Mouse (Mus musculus) intestine, embryonic 15.5 days (tissue): ENCODE results near the gene Fam173b. TPM values are rescaled to one million over a fixed set of nuclear protein-coding genes. Genes with fewer than 3 reads are reported as not detected.

Source experiments
- ATAC-seq: fragments of 200-750 bp; cut with Nextera tagmentation; 2 replicates; pipeline ENCODE4 v1.8.0; 2017; ENCODE audit warnings: moderate TSS enrichment, moderate library complexity
- H3K27ac ChIP-seq: fragments of 300-500 bp; sonication (generic); 2 replicates; pipeline ENCODE4 v1.5.1; 2015; ENCODE audit warnings: mild to moderate bottlenecking, inconsistent platforms
- H3K27me3 ChIP-seq: fragments of 300-500 bp; sonication (generic); replicated peaks from 2 replicates; pipeline ENCODE4 v1.6.1; 2015; ENCODE audit warnings: inconsistent platforms
- H3K36me3 ChIP-seq: fragments of 300-500 bp; sonication (generic); 2 replicates; pipeline ENCODE4 v1.6.1; 2015; ENCODE audit warnings: inconsistent platforms
- H3K4me1 ChIP-seq: fragments of 300-500 bp; sonication (generic); replicated peaks from 2 replicates; pipeline ENCODE4 v1.6.1; 2015; ENCODE audit warnings: inconsistent platforms
- H3K4me2 ChIP-seq: fragments of 300-500 bp; sonication (generic); replicated peaks from 2 replicates; pipeline ENCODE4 v1.6.1; 2015; ENCODE audit warnings: mild to moderate bottlenecking, inconsistent platforms
- H3K4me3 ChIP-seq: fragments of 300-500 bp; sonication (generic); replicated peaks from 2 replicates; pipeline ENCODE4 v1.5.1; 2015; ENCODE audit warnings: inconsistent platforms
- H3K9ac ChIP-seq: fragments of 300-500 bp; sonication (generic); 2 replicates; pipeline ENCODE4 v1.6.1; 2015; ENCODE audit warnings: inconsistent platforms
- H3K9me3 ChIP-seq: fragments of 300-500 bp; sonication (generic); 2 replicates; pipeline ENCODE4 v1.6.1; 2016; ENCODE audit warnings: inconsistent platforms
- WGBS: fragments of 180-500 bp; shearing (Covaris S2); methylation state at CpG from one replicate; pipeline ENCODE4 v1.1.7; 2015; 5-methylcytosine and 5-hydroxymethylcytosine counted together
- polyA plus RNA-seq: library from polyadenylated mRNA; unstranded; fragments of >200 nt; fragmentation: Nextera tagmentation; extraction: Ambion mirVana; gene quantifications from 2 replicates; pipeline ENCODE4 v1.2.1, GENCODE M21; 2015

Fam173b gene
- polyA plus RNA-seq, 1 experiment from 2014 or later: 15.2 TPM

GRCm38 (mm10) chr15:31617261-31617660 lies 15.6 kb downstream of the Fam173b start:
- no peaks in the 10 kb centered on the region for H3K4me1 ChIP-seq
- no peaks in the 10 kb centered on the region for H3K27me3 ChIP-seq
- no peak overlapping the region for H3K27ac ChIP-seq
- H3K4me3 ChIP-seq: no peak overlapping the region
- H3K9ac ChIP-seq: no peak overlapping the region
- no peak for ATAC-seq
- WGBS: 93% methylated on average over 9 of the region's 9 CpGs
- no peaks in the 10 kb centered on the region for H3K9me3 ChIP-seq
- H3K36me3 ChIP-seq: peaks cover 6% of the 10 kb centered on the region; the same call in 1 of the 2 replicates
- H3K4me2 ChIP-seq: no peak overlapping the region

- 90% methylated on average over 8 of the region's 8 CpGs for WGBS
- no peaks in the 10 kb centered on the region for H3K27me3 ChIP-seq
- H3K4me3 ChIP-seq: no peak overlapping the region
- H3K4me2 ChIP-seq: no peak overlapping the region
- H3K9ac ChIP-seq: no peak overlapping the region
- H3K9me3 ChIP-seq: no peaks in the 10 kb centered on the region
- H3K36me3 ChIP-seq: peaks cover 6% of the 10 kb centered on the region; the same call in 1 of the 2 replicates
- no peaks in the 10 kb centered on the region for H3K4me1 ChIP-seq
- H3K27ac ChIP-seq: no peak overlapping the region
- ATAC-seq: no peak
Observed at GRCm38 (mm10) chr15:31619521-31619920, 17.9 kb downstream of the Fam173b start.

GRCm38 (mm10) chr15:31627277-31628154 lies 25.9 kb downstream of the Fam173b start:
- H3K27ac ChIP-seq: peak overlapping the region; percentile 29
- no peaks in the 10 kb centered on the region for H3K36me3 ChIP-seq
- no peaks in the 10 kb centered on the region for H3K9me3 ChIP-seq
- no peaks in the 10 kb centered on the region for H3K27me3 ChIP-seq
- peak overlapping the region; percentile 17; the same call in 1 of the 2 replicates for H3K4me2 ChIP-seq
- ATAC-seq: peak; percentile 31; the same call in 1 of the 2 replicates
- no peaks in the 10 kb centered on the region for H3K4me1 ChIP-seq
- no peak overlapping the region for H3K4me3 ChIP-seq
- 32% methylated on average over 12 of the region's 12 CpGs for WGBS
- H3K9ac ChIP-seq: no peak overlapping the region

- H3K4me1 ChIP-seq: no peaks in the 10 kb centered on the region
- H3K4me3 ChIP-seq: no peak overlapping the region
- no peak overlapping the region for H3K9ac ChIP-seq
- H3K9me3 ChIP-seq: no peaks in the 10 kb centered on the region
- no peak overlapping the region for H3K4me2 ChIP-seq
- 78% methylated on average over 10 of the region's 10 CpGs for WGBS
- H3K27me3 ChIP-seq: no peaks in the 10 kb centered on the region
- H3K36me3 ChIP-seq: no peaks in the 10 kb centered on the region
- ATAC-seq: no peak
- no peak overlapping the region for H3K27ac ChIP-seq
Observed at GRCm38 (mm10) chr15:31628180-31628579, 26.5 kb downstream of the Fam173b start.

GRCm38 (mm10) chr15:31629556-31629955 lies 27.9 kb downstream of the Fam173b start:
- Histone ChIP-seq H3K9me3 (no peaks in the 10 kb centered on the region), H3K27me3 (no peaks in the 10 kb centered on the region), H3K9ac (no peak overlapping the region), H3K36me3 (no peaks in the 10 kb centered on the region), H3K4me3 (no peak overlapping the region), H3K4me2 (no peak overlapping the region), H3K27ac (no peak overlapping the region), H3K4me1 (no peaks in the 10 kb centered on the region)
- 90% methylated on average over 3 of the region's 3 CpGs for WGBS
- no peak for ATAC-seq

GRCm38 (mm10) chr15:31631396-31631858 lies 29.8 kb downstream of the Fam173b start:
- Histone ChIP-seq H3K4me2 (no peak overlapping the region), H3K36me3 (no peaks in the 10 kb centered on the region), H3K9me3 (no peaks in the 10 kb centered on the region), H3K4me3 (no peak overlapping the region), H3K4me1 (no peaks in the 10 kb centered on the region), H3K27ac (no peak overlapping the region), H3K27me3 (no peaks in the 10 kb centered on the region), H3K9ac (no peak overlapping the region)
- WGBS: 81% methylated on average over 12 of the region's 12 CpGs
- no peak for ATAC-seq

GRCm38 (mm10) chr15:31632478-31632877 lies 30.8 kb downstream of the Fam173b start:
- no peak for ATAC-seq
- no peak overlapping the region for H3K4me2 ChIP-seq

GRCm38 (mm10) chr15:31634582-31634981 lies 32.9 kb downstream of the Fam173b start:
- H3K27me3 ChIP-seq: no peaks in the 10 kb centered on the region
- no peak for ATAC-seq
- H3K4me2 ChIP-seq: no peak overlapping the region
- no peaks in the 10 kb centered on the region for H3K9me3 ChIP-seq
- H3K36me3 ChIP-seq: no peaks in the 10 kb centered on the region
- no peak overlapping the region for H3K27ac ChIP-seq
- H3K4me3 ChIP-seq: no peak overlapping the region
- H3K9ac ChIP-seq: no peak overlapping the region
- WGBS: 71% methylated on average over 6 of the region's 6 CpGs
- no peaks in the 10 kb centered on the region for H3K4me1 ChIP-seq

More at GRCm38 (mm10) chr15:31632478-31632877, 30.8 kb downstream of the Fam173b start:
- Histone ChIP-seq H3K9ac (no peak overlapping the region), H3K27me3 (no peaks in the 10 kb centered on the region), H3K36me3 (no peaks in the 10 kb centered on the region), H3K27ac (no peak overlapping the region), H3K4me3 (no peak overlapping the region), H3K4me1 (no peaks in the 10 kb centered on the region), H3K9me3 (no peaks in the 10 kb centered on the region)
- whole genome bisulfite sequencing: 74% methylated on average over 4 of the region's 4 CpGs

- Histone ChIP-seq H3K36me3 (no peaks in the 10 kb centered on the region), H3K4me2 (no peak overlapping the region), H3K27me3 (no peaks in the 10 kb centered on the region), H3K4me3 (no peak overlapping the region), H3K9me3 (no peaks in the 10 kb centered on the region), H3K4me1 (no peaks in the 10 kb centered on the region), H3K9ac (no peak overlapping the region), H3K27ac (no peak overlapping the region)
- no peak for ATAC-seq
- 81% methylated on average over 9 of the region's 9 CpGs for WGBS
Observed at GRCm38 (mm10) chr15:31636091-31636595, 34.5 kb downstream of the Fam173b start.

- H3K4me3 ChIP-seq: no peak overlapping the region
- no peak overlapping the region for H3K27ac ChIP-seq
- H3K4me1 ChIP-seq: 0 out of 2 replicates have a peak, but pooled peaks cover 9% of the 10 kb centered on the region
- H3K27me3 ChIP-seq: no peaks in the 10 kb centered on the region
- no peak overlapping the region for H3K9ac ChIP-seq
- ATAC-seq: no peak
- H3K4me2 ChIP-seq: no peak overlapping the region
- WGBS: 71% methylated on average over 6 of the region's 6 CpGs
- H3K9me3 ChIP-seq: no peaks in the 10 kb centered on the region
- H3K36me3 ChIP-seq: no peaks in the 10 kb centered on the region
Observed at GRCm38 (mm10) chr15:31647225-31647624, 45.6 kb downstream of the Fam173b start.

GRCm38 (mm10) chr15:31647851-31648569 lies 46.4 kb downstream of the Fam173b start:
- ATAC-seq: no peak
- Histone ChIP-seq H3K4me2 (no peak overlapping the region), H3K27ac (no peak overlapping the region), H3K4me3 (no peak overlapping the region), H3K4me1 (0 out of 2 replicates have a peak, but pooled peaks cover 9% of the 10 kb centered on the region), H3K9ac (no peak overlapping the region), H3K36me3 (no peaks in the 10 kb centered on the region), H3K9me3 (no peaks in the 10 kb centered on the region), H3K27me3 (no peaks in the 10 kb centered on the region)
- 56% methylated on average over 8 of the region's 8 CpGs for WGBS

- Histone ChIP-seq H3K36me3 (no peaks in the 10 kb centered on the region), H3K9me3 (no peaks in the 10 kb centered on the region), H3K9ac (no peak overlapping the region), H3K4me1 (0 out of 2 replicates have a peak, but pooled peaks cover 9% of the 10 kb centered on the region), H3K4me3 (no peak overlapping the region), H3K27me3 (no peaks in the 10 kb centered on the region), H3K4me2 (no peak overlapping the region), H3K27ac (no peak overlapping the region)
- 93% methylated on average over 12 of the region's 12 CpGs for WGBS
- no peak for ATAC-seq
Observed at GRCm38 (mm10) chr15:31649691-31650090, 48.0 kb downstream of the Fam173b start.
